Mouse (Mus musculus): ENCODE measurements around the gene Ryr2. TPM values are rescaled to one million over a fixed set of nuclear protein-coding genes. Genes with fewer than 3 reads are reported as not detected.

The Ryr2 gene
- polyA plus RNA-seq, 1 experiment: 62.3 TPM

- TF ChIP-seq CTCF (IDR thresholded peaks at IDR 0.05; ENCODE audit: extremely low read depth, insufficient read depth, low read length) (no peak), POLR2A (IDR thresholded peaks at IDR 0.05; ENCODE audit: extremely low read depth, insufficient read depth, low read length) (no peak)
- Histone ChIP-seq H3K4me3 (ENCODE audit: insufficient read depth, low read length) (no peak overlapping the region), H3K27ac (ENCODE audit: insufficient read depth, low read length) (no peak overlapping the region), H3K4me1 (ENCODE audit: control insufficient read depth, insufficient read depth, low read length) (no peaks in the 10 kb centered on the region)
These were observed 564.2 kb downstream of the Ryr2 start for GRCm38 (mm10) chr13:11542546-11542945.

GRCm38 (mm10) chr13:11536851-11537250 lies 569.9 kb downstream of the Ryr2 start:
- Histone ChIP-seq H3K27ac (ENCODE audit: insufficient read depth, low read length) (no peak overlapping the region), H3K4me1 (ENCODE audit: control insufficient read depth, insufficient read depth, low read length) (no peaks in the 10 kb centered on the region), H3K4me3 (ENCODE audit: insufficient read depth, low read length) (no peak overlapping the region)
- TF ChIP-seq CTCF (IDR thresholded peaks at IDR 0.05; ENCODE audit: extremely low read depth, insufficient read depth, low read length): no peak
- no peak for TF ChIP-seq POLR2A (IDR thresholded peaks at IDR 0.05; ENCODE audit: extremely low read depth, insufficient read depth, low read length)

- Histone ChIP-seq H3K4me3 (ENCODE audit: insufficient read depth, low read length) (no peak overlapping the region), H3K27ac (ENCODE audit: insufficient read depth, low read length) (no peak overlapping the region), H3K4me1 (ENCODE audit: control insufficient read depth, insufficient read depth, low read length) (no peaks in the 10 kb centered on the region)
- no peak for TF ChIP-seq POLR2A (IDR thresholded peaks at IDR 0.05; ENCODE audit: extremely low read depth, insufficient read depth, low read length)
- TF ChIP-seq CTCF (IDR thresholded peaks at IDR 0.05; ENCODE audit: extremely low read depth, insufficient read depth, low read length): no peak
These were observed 570.9 kb downstream of the Ryr2 start for GRCm38 (mm10) chr13:11535874-11536273.

- no peak for TF ChIP-seq POLR2A (IDR thresholded peaks at IDR 0.05; ENCODE audit: extremely low read depth, insufficient read depth, low read length)
- no peak for TF ChIP-seq CTCF (IDR thresholded peaks at IDR 0.05; ENCODE audit: extremely low read depth, insufficient read depth, low read length)
- Histone ChIP-seq H3K4me1 (ENCODE audit: control insufficient read depth, insufficient read depth, low read length) (no peaks in the 10 kb centered on the region), H3K27ac (ENCODE audit: insufficient read depth, low read length) (no peak overlapping the region), H3K4me3 (ENCODE audit: insufficient read depth, low read length) (no peak overlapping the region)
These were observed 573.5 kb downstream of the Ryr2 start for GRCm38 (mm10) chr13:11533265-11533664.

GRCm38 (mm10) chr13:11532014-11532890 lies 574.5 kb downstream of the Ryr2 start:
- no peak overlapping the region for H3K27ac ChIP-seq (ENCODE audit: insufficient read depth, low read length)
- H3K4me1 ChIP-seq (ENCODE audit: control insufficient read depth, insufficient read depth, low read length): no peaks in the 10 kb centered on the region
- no peak overlapping the region for H3K4me3 ChIP-seq (ENCODE audit: insufficient read depth, low read length)
- TF ChIP-seq CTCF (IDR thresholded peaks at IDR 0.05; ENCODE audit: extremely low read depth, insufficient read depth, low read length) (no peak), POLR2A (IDR thresholded peaks at IDR 0.05; ENCODE audit: extremely low read depth, insufficient read depth, low read length) (no peak)

GRCm38 (mm10) chr13:11523612-11524011 lies 583.1 kb downstream of the Ryr2 start:
- no peak for TF ChIP-seq POLR2A (IDR thresholded peaks at IDR 0.05; ENCODE audit: extremely low read depth, insufficient read depth, low read length)
- TF ChIP-seq CTCF (IDR thresholded peaks at IDR 0.05; ENCODE audit: extremely low read depth, insufficient read depth, low read length): no peak
- Histone ChIP-seq H3K4me3 (ENCODE audit: insufficient read depth, low read length) (no peak overlapping the region), H3K27ac (ENCODE audit: insufficient read depth, low read length) (no peak overlapping the region), H3K4me1 (ENCODE audit: control insufficient read depth, insufficient read depth, low read length) (no peaks in the 10 kb centered on the region)

- no peaks in the 10 kb centered on the region for H3K4me1 ChIP-seq (ENCODE audit: control insufficient read depth, insufficient read depth, low read length)
- H3K4me3 ChIP-seq (ENCODE audit: insufficient read depth, low read length): no peak overlapping the region
- TF ChIP-seq POLR2A (IDR thresholded peaks at IDR 0.05; ENCODE audit: extremely low read depth, insufficient read depth, low read length): no peak
- no peak overlapping the region for H3K27ac ChIP-seq (ENCODE audit: insufficient read depth, low read length)
These were observed 586.0 kb downstream of the Ryr2 start for GRCm38 (mm10) chr13:11520765-11521164.

- Histone ChIP-seq H3K4me1 (ENCODE audit: control insufficient read depth, insufficient read depth, low read length) (no peaks in the 10 kb centered on the region), H3K4me3 (ENCODE audit: insufficient read depth, low read length) (no peak overlapping the region), H3K27ac (ENCODE audit: insufficient read depth, low read length) (no peak overlapping the region)
- no peak for TF ChIP-seq POLR2A (IDR thresholded peaks at IDR 0.05; ENCODE audit: extremely low read depth, insufficient read depth, low read length)
- no peak for TF ChIP-seq CTCF (IDR thresholded peaks at IDR 0.05; ENCODE audit: extremely low read depth, insufficient read depth, low read length)
These were observed 595.1 kb downstream of the Ryr2 start for GRCm38 (mm10) chr13:11511540-11512177.

Other genes starting within 250 kb of the Ryr2 start
- 8.4 and 8.8 TPM in 2 replicates for gene Mtr, start 151.2 kb upstream of the Ryr2 start, polyA plus RNA-seq (2012; rRNA removed)
- gene Actn2, start 233.8 kb upstream of the Ryr2 start, polyA plus RNA-seq (2012; rRNA removed): 8.3 and 15.6 TPM in 2 replicates